9 mouse cellular contexts compared by ENCODE assay signal in genomic region chr9:54552409-54552808, GRCm38 (mm10). TPM values are rescaled to one million over a fixed set of nuclear protein-coding genes. Genes with fewer than 3 reads are reported as not detected.
A peak's percentile ranks its signal among the peaks of the same experiment; 100 is the strongest.
DNase-seq lines count a peak whose midpoint lies in the region; TF ChIP-seq lines count a peak whose summit lies in the region.
"Had no signal": no experiment of that assay in that cellular context is flagged by ENCODE, and none has a peak within 500 bp of the region (broad histone marks: within the 10 kb centered on the region; RNA-seq: fewer than 3 reads in every experiment).

No protein-coding gene starts in this region.

- no peak overlapping the region for H3K27ac ChIP-seq in left cerebral cortex, adult 2 months
- H3K27ac ChIP-seq: embryonic facial prominence, embryonic 13.5 days had no signal

- peak; percentile 32 to 52 for DNase-seq in left cerebral cortex, adult 18-20 months (ENCODE audit: low spot score in 2 of 2)
- no peak for DNase-seq in left cerebral cortex, adult 11 months (ENCODE audit: low spot score)
- DNase-seq in ZHBTc4 (ENCODE audit: low read depth, low spot score) = peak; percentile 41
- peak; percentile 42 for DNase-seq in embryo, embryonic 10.5 days (ENCODE audit: low spot score)
- peak in 1 of 2 experiments; percentile 38 for DNase-seq in left cerebral cortex, adult 2 months (ENCODE audit: extremely low spot score in 1 of 2, low spot score in 2 of 2)
- DNase-seq in skeletal muscle tissue, adult 2 months (ENCODE audit: low read depth, low spot score) = peak; percentile 68
- no peak for DNase-seq in ovary, adult 18-20 months (ENCODE audit: low spot score)
- no peak for DNase-seq in layer of hippocampus, adult 9-11 months

- no peak overlapping the region for H3K4me3 ChIP-seq in left cerebral cortex, adult 2 months
- H3K4me3 ChIP-seq: embryonic facial prominence, embryonic 13.5 days had no signal

- intact Hi-C loops in left cerebral cortex, adult 2 months (cut with DNase I) = no loop called here

- TF ChIP-seq CTCF in left cerebral cortex, adult 2 months (IDR thresholded peaks at IDR 0.05) = peak; percentile 53

RNA-seq across cellular contexts. Expression of gene Cib2, which starts 7.6 kb away (rescaled TPM):
- total RNA-seq in left cerebral cortex, adult 18-20 months (2021) = 10 to 100 TPM; 28.1 to 28.4 TPM
- 10 to 100 TPM; 22.0 to 24.2 TPM for total RNA-seq in left cerebral cortex, adult 2 months (2021)

RNA-seq across cellular contexts. Expression of gene Sh2d7, which starts 13.6 kb away (rescaled TPM):
- not detected for total RNA-seq in left cerebral cortex, adult 18-20 months (2021)
- total RNA-seq in left cerebral cortex, adult 2 months (2021) = under 1 TPM in 1 of 2 experiments, not detected in 1; 0.11 TPM

RNA-seq across cellular contexts. Expression of gene Idh3a, which starts 33.7 kb away (rescaled TPM):
- total RNA-seq in left cerebral cortex, adult 18-20 months (2021) = 100 to 1,000 TPM; 194 to 212 TPM
- 100 to 1,000 TPM; 179 to 187 TPM for total RNA-seq in left cerebral cortex, adult 2 months (2021)

RNA-seq across cellular contexts. Expression of gene Dmxl2, which starts 51.0 kb away (rescaled TPM):
- 100 to 1,000 TPM; 198 to 199 TPM for total RNA-seq in left cerebral cortex, adult 18-20 months (2021)
- 100 to 1,000 TPM; 203 to 220 TPM for total RNA-seq in left cerebral cortex, adult 2 months (2021)

Comparison
In these comparisons a context has a peak if more than half of its experiments do, and no peak if none do; other contexts are left out.
1. DNase-seq: peak in left cerebral cortex, adult 18-20 months (2 of 2), ZHBTc4 (single experiment), embryo, embryonic 10.5 days (single experiment) and skeletal muscle tissue, adult 2 months (single experiment); none in left cerebral cortex, adult 11 months (single experiment), ovary, adult 18-20 months (single experiment) and layer of hippocampus, adult 9-11 months (single experiment).